Mouse (Mus musculus): ENCODE measurements around the gene Cenpv. TPM values are rescaled to one million over a fixed set of nuclear protein-coding genes. Genes with fewer than 3 reads are reported as not detected.
A peak's percentile ranks its signal among the peaks of the same experiment; 100 is the strongest.
"Not testable (repeated sequence)": the region's sequence is repeated elsewhere in the genome, so short reads cannot be mapped to it uniquely, and the experiment has no call there.

The Cenpv gene
- total RNA-seq, 2 experiments from 2014 or later, result 37.5 to 42.7 TPM

DNA sequence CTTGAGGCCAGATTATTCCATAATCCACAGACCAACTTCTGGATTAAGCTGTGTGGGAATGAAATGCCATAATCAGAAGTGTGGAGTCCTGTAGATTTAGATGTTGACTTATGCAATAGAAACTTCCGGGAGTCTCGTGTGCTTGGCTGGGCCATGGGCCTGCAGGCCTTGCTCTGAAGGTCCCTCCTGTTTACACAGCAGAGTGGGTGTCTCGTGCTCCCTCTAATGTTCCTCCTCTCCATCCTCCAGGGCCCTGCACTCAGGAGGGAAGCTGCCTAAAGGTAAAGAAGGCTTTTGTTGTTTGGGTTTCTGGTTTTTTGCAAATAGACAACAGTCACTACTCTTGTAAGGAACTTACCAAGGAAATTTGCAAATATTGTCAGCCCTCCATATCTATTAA, 29.5 kb downstream of the Cenpv start:
- no peak for DNase-seq (ENCODE audit: low spot score in 2 of 2)

DNA sequence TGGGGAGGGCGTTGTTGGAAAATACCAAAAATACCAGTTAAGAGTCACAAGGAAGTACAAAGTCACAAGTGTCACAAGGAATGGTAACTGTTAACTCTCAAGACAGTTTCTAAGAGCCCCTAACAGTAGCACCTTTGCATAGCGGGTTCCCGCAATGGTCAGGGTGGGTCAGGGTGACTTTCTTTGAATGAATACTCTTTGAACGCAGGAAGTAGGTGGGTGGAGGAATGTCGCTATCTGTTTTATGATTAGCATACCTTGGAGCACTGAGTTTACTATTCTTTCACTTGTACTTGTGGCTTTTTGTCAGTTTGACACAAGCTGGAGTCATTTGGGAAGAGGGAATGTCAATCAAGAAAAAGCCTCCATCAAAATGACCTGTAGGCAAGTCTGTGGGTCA, 30.2 kb downstream of the Cenpv start:
- not testable (repeated sequence) for DNase-seq (ENCODE audit: low spot score in 2 of 2)

DNA sequence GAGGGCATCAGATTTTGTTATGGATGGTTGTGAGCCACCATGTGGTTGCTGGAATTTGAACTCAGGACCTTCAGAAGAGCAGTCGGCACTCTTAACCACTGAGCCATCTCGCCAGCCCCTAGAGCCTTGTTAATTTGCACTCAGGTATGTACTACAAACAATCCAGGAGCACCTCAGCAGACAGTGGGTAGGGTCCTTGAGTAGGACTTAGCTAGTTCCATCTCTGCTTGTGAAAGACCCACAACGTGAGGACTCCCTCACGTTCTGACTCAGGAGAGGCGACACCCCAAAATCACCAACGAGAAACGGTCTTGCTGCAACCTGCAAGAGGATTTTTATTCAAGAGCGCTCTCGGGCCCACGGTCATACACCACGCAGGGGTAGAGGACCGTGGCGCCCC, 30.7 kb downstream of the Cenpv start:
- not testable (repeated sequence) for DNase-seq (ENCODE audit: low spot score in 2 of 2)

DNA sequence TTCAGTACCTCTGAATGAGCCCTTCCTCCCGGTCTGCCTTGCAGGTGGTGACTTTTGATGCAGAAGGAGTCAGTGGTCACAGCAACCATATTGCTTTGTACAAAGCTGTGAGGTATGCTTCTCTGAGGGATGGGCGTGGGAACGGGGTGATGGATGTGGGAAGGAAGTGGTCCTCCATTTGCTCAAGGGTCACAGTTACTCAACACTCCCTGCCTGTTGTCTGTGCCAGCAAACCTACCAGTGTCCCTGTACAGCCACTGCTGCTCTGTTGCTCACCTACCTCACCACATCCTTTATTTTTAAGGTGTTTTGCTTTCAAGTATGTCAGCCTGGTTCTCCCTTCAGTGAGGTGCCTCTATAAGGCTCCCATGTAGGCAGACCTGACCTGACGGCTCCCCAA, 31.4 kb downstream of the Cenpv start:
- no peak for DNase-seq (ENCODE audit: low spot score in 2 of 2)

DNA sequence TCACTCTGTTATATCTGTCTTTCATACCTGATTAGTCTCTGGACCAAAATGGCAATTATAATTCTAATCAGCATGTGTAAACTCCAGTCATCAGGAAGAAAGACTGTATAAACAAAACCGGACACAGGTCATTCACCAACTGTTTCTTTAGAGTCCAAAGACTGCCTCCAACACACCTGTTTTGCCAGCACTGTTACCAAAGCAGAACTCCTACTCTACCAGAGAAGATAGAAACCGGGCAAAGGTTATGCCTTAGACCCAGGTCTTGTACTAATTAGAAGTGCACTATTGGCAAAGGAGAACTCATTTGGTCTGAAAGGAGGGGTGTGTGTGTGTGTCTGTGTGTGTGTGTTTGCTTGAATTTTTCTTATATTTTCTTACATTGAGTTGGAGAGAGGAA, 38.5 kb downstream of the Cenpv start:
- DNase-seq (ENCODE audit: low spot score in 2 of 2), result no peak

DNA sequence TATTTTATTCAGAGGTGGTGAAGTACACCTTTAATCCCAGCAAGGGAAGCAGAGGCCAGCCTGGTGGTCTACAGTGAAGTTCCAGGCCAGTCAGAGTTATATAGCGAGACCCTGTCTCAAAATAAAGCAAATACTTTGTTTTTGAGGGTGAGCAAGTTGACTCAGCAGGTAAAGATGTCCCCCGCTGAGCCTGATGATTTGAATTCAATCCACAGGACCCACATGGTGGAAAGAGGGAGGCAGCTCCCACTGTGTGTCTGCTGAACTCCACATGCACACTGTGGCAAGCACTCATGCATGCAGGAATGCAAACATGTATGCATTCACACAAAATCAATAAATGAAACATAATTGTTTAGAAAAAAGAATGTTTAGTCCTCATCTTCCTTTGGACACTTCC, 40.3 kb downstream of the Cenpv start:
- DNase-seq (ENCODE audit: low spot score in 2 of 2), result no peak

DNA sequence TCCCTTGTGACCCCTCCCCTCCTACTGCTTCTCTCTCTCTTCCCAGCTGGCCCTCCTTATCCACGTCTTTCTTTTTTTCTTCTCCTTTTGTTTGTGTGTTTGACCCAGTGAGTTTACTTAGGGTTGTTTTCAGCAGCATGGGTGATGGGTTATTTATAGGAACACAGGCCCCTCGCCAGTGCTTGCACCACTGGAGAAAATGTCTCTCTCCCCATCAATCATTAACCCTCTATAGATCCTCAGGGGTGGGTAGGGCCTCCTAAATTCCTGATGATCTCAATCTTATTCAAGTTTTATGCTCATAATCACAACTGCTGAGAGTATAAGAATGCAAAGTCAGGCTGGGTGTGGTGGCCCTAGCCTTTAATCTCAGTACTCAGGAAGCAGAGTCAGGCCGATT, 41.9 kb downstream of the Cenpv start:
- DNase-seq (ENCODE audit: low spot score in 2 of 2), result no peak

DNA sequence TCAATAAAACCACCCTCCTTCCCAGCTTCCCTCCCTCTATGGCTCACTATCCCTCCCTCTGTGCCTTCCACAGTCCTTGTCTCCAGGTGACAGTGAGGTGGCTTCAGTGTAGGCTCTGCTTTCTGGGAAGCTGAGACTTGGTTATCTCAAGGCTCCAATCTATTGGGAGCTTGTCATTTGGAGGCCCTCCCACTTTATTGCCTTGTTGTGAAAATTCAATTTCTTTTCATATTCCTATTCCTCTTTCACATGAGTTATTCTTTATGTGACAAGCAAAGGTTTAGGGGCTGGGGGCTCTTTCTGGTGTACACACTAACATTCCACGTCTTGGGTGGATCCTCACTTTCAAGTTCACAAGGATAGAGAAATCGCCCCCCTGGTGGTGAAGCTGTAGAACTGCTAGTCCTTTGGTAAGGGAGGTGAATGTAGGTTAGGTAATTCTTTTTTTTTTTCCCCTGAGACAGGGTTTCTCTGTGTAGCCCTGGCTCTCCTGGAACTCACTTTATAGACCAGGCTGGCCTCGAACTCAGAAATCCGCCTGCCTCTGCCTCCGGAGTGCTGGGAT, 42.8 kb downstream of the Cenpv start:
- DNase-seq (ENCODE audit: low spot score in 2 of 2), result no peak

DNA sequence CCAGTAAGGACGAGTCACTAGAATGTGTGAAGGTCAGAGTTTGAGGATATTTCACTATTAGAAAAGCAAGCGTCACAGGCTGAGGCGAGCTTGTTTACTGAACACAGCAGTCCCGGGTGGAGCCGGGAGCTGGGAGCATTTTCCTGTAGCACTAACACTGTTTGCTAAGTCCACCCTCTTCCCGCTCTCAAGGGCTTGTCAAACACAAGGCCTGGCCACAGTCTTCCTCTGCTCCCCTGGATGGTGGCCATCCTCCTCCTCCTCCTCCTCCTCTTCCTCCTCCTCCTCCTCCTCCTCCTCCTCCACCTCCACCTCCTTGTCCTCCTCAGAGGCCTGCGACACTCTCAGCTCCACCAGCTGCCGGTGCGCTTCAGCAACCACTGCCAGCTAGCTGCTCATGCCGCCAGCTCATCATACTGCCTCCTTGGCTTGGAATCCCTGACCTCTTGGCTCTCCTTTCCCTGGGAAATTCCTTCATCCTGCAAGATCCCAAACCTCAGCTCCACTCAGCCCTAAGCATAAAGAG, 43.7 kb downstream of the Cenpv start:
- DNase-seq (ENCODE audit: low spot score in 2 of 2), result peak in 1 of 2 experiments; percentile 8

DNA sequence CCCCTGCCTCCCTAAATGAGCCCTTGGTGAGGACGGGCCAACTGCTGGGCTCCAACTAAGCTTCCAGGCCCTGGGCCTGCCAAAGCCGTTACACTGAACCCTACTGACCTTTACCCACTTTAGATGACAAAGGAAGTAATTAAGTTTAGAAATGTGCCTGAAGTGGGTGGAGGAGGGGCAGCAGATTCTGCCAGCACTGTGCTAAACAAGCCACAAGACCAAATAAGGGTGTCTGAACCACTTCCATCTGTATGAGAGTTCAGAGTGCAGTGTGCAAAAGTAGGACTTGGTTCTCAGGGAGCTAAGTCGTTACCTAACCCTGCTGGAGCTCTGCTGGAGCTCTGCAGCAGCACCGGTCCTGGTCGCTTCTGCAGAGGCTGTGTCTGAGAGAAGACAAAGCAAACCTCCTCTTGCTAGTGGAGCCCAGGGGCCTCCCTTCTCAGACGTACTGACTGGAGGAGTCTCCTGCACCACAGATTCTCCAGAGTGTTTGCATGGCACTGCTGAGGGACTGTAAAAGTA, 44.2 kb downstream of the Cenpv start:
- peak in 1 of 2 experiments; percentile 31 for DNase-seq (ENCODE audit: low spot score in 2 of 2)

DNA sequence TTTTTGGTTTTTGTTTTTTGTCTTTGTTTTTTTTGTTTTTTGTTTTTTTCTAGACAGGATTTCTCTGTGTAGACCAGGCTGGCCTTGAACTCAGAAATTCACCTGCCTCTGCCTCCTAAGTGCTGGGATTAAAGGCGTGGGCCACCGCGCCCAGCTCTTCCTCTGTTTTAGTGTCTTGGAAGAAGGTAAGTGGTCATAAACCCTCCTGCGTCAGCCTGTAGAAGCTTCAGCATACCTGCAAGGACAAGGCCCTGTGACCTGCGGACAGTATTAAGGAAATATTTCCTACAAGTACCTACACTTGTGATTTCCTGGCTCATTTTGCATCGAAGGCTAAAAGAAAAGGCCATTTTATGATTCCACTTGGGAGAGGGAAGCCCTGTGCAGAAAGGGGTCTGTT, 45.4 kb downstream of the Cenpv start:
- DNase-seq (ENCODE audit: low spot score in 2 of 2), result no peak

DNA sequence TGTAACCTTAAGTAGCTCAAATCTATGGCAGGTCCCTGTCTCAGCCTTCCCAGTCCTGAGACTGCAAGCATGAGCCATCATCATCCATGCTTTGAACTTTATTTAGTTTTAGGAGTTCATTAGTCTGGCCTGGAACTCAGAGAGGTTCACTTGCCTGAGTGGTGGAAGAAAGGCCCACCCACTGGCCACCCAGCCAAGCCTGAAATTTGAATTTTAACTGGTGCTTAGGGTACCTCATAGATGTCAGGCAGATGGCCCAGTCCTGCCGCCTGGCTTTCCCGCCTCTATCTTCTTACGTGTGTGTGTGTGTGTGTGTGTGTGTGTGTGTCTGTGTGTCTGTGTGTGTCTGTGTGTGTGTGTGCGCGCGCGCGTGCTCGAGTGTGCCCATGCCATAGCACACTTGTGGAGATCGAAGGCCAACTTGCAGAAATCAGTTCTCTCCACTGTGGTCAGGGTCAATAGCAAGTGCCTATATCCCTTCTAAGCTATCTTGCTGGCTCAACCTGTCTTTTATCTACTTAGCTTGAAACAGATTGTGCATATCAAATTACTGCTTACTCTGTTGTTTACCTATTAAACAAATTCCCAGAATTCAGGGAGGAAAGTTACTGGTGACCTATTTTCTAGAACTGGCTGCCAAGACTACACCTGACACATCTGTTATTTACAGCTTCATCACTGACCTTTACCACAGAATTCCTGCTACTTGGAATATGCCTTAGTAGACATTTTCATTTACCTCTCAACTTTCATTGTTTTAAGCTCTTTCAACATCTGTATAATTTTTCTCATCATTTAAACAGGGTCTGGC, 51.3 kb downstream of the Cenpv start:
- DNase-seq (ENCODE audit: low spot score in 2 of 2), result no peak

DNA sequence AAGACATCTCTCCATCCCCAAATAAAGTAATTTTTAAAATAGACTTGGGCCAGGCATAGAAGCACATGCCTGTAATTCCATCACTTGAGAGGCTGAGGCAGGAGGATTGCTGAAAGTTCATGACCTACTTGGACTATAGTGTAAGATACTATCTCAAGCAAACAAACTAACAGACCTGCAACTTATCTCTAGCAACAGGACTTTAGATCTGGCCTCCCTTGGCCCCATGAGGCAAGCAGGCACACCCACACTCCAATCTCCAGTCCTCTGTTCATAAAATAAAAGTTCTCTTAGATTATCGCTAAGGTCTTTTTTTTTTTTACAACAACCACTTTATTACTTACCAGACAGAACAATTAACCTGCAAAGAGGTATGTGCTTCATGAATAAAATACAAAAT, 52.1 kb downstream of the Cenpv start:
- no peak for DNase-seq (ENCODE audit: low spot score in 2 of 2)

DNA sequence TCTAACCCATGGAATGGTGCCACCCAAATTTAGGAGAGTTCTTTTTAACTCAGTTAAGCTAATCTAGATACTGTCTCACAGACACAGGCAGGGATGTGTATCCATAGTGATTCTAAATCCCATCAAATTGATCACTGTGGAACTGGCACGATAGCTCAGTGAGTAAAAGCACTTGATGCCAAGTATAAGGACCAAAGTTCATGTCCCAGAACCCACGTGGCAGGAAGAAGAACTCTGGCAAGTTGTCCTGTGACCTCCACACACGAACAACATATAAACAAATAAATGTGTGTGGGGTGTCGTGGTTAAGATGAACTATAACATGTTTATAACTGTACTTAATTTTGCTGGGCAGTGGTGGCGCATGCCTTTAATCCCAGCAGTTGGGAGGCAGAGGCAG, 59.5 kb downstream of the Cenpv start:
- DNase-seq (ENCODE audit: low spot score in 2 of 2), result no peak

DNA sequence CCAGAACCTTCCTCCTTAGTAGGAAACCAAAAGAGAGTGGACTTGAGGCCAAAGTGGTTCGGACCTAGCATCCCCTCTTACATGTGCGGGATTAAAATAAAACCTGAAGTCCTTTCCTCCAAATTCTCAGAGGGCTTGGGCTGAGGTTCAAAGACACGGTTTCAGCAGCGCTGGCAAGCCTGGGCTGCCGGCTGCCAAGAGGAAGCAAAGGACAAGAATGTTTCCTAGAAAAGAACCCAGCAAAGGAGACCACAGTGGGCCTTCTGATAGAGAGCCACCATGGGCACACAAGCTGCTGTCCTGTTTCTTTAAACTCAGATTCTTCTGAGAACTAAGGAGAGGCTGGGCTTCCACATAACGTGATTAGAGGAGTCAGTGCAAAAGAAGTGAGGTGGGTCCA, 60.1 kb downstream of the Cenpv start:
- DNase-seq (ENCODE audit: low spot score in 2 of 2), result no peak

DNA sequence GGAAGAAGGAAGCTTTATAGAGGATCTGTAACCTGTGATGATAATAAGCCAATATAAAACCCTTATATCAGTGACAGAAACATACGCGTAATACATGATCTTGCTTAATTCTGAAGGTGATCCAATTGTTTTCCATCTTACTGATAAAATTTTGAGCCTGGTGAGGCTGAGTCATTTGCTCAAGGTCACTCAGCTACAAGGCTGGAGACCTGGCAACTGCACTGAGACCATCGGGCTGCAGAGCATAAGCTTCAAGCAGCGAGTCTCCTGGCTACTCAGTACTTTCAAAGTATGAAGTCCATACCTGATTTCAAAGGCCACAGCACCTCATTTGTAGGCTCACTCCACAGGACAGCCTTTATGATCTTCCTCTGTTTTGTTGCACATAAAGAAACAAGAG, 62.9 kb downstream of the Cenpv start:
- DNase-seq (ENCODE audit: low spot score in 2 of 2), result no peak

Other genes with a start within 250 kb of the Cenpv start
- gene Pigl, start 80.8 kb downstream of the Cenpv start, total RNA-seq (2021), result 1 to 10 TPM; 6.3 to 6.5 TPM
- gene Ncor1, start 80.7 kb downstream of the Cenpv start, total RNA-seq (2021), result 100 to 1,000 TPM; 268 to 281 TPM
- gene Ubb, start 11.9 kb upstream of the Cenpv start, total RNA-seq (2021), result 1,000 to 10,000 TPM; 1,877 to 1,910 TPM
- 10 to 100 TPM; 12.8 to 14.9 TPM for gene Trpv2, start 35.2 kb upstream of the Cenpv start, total RNA-seq (2021)
- 1 to 10 TPM; 8.5 to 8.7 TPM for gene Lrrc75a, start 109.3 kb upstream of the Cenpv start, total RNA-seq (2021)
- gene Mmgt2, start 109.4 kb upstream of the Cenpv start, total RNA-seq (2021), result 10 to 100 TPM; 14.2 to 15.9 TPM
- 10 to 100 TPM; 15.1 to 16.0 TPM for gene Zfp287, start 192.6 kb upstream of the Cenpv start, total RNA-seq (2021)
- not detected for gene Gm10428, start 213.8 kb upstream of the Cenpv start, total RNA-seq (2021)